Mouse (Mus musculus): ENCODE data around the gene Med24.
"Not testable (repeated sequence)": the region's sequence is repeated elsewhere in the genome, so short reads cannot be mapped to it uniquely, and the experiment has no call there.

Gene Med24

GRCm38 (mm10) chr11:98694301-98694700, 34.9 kb downstream of the Med24 start:
- DNase-seq (ENCODE audit: low spot score in 2 of 2) = no peak

- DNase-seq (ENCODE audit: low spot score in 2 of 2) = no peak
Measured at GRCm38 (mm10) chr11:98693746-98694145, 35.5 kb downstream of the Med24 start.

- no peak for DNase-seq (ENCODE audit: low spot score in 2 of 2)
Measured at GRCm38 (mm10) chr11:98693201-98693600, 36.0 kb downstream of the Med24 start.

GRCm38 (mm10) chr11:98688009-98688408, 41.2 kb downstream of the Med24 start:
- DNase-seq (ENCODE audit: low spot score in 2 of 2) = no peak

- no peak for DNase-seq (ENCODE audit: low spot score in 2 of 2)
Measured at GRCm38 (mm10) chr11:98686976-98687375, 42.3 kb downstream of the Med24 start.

- DNase-seq (ENCODE audit: low spot score in 2 of 2) = no peak
Measured at GRCm38 (mm10) chr11:98685642-98686041, 43.6 kb downstream of the Med24 start.

GRCm38 (mm10) chr11:98682811-98683210, 46.4 kb downstream of the Med24 start:
- no peak for DNase-seq (ENCODE audit: low spot score in 2 of 2)

- peak; percentile 97 to 98 for DNase-seq (ENCODE audit: low spot score in 2 of 2)
Measured at GRCm38 (mm10) chr11:98681786-98682745, 47.2 kb downstream of the Med24 start, which contains the start of gene Psmd3. Psmd3 (plus strand) TSS chr11:98682554.

GRCm38 (mm10) chr11:98681186-98681585, 48.0 kb downstream of the Med24 start:
- no peak for DNase-seq (ENCODE audit: low spot score in 2 of 2)

GRCm38 (mm10) chr11:98680595-98680994, 48.6 kb downstream of the Med24 start:
- DNase-seq (ENCODE audit: low spot score in 2 of 2) = not testable (repeated sequence)

GRCm38 (mm10) chr11:98680023-98680422, 49.2 kb downstream of the Med24 start:
- no peak for DNase-seq (ENCODE audit: low spot score in 2 of 2)

GRCm38 (mm10) chr11:98675829-98676363, 53.3 kb downstream of the Med24 start:
- DNase-seq (ENCODE audit: low spot score in 2 of 2) = no peak

GRCm38 (mm10) chr11:98673136-98673535, 56.1 kb downstream of the Med24 start:
- peak in 1 of 2 experiments; percentile 39 for DNase-seq (ENCODE audit: low spot score in 2 of 2)

GRCm38 (mm10) chr11:98672482-98672881, 56.8 kb downstream of the Med24 start:
- DNase-seq (ENCODE audit: low spot score in 2 of 2) = no peak

GRCm38 (mm10) chr11:98671857-98672256, 57.4 kb downstream of the Med24 start:
- no peak for DNase-seq (ENCODE audit: low spot score in 2 of 2)

GRCm38 (mm10) chr11:98671284-98671815, 57.9 kb downstream of the Med24 start:
- DNase-seq (ENCODE audit: low spot score in 2 of 2) = no peak

- DNase-seq (ENCODE audit: low spot score in 2 of 2) = no peak
Measured at GRCm38 (mm10) chr11:98668984-98669383, 60.3 kb downstream of the Med24 start.

- no peak for DNase-seq (ENCODE audit: low spot score in 2 of 2)
Measured at GRCm38 (mm10) chr11:98664091-98664490, 65.1 kb downstream of the Med24 start, which contains the start of gene Gsdma. Gsdma (plus strand) TSS chr11:98664351.

GRCm38 (mm10) chr11:98660517-98660916, 68.7 kb downstream of the Med24 start:
- no peak for DNase-seq (ENCODE audit: low spot score in 2 of 2)

GRCm38 (mm10) chr11:98655076-98655475, 74.2 kb downstream of the Med24 start:
- not testable (repeated sequence) for DNase-seq (ENCODE audit: low spot score in 2 of 2)

Measured in frontal cortex, postnatal 25 days (tissue).